ENCODE assay signal across 1 mouse cellular context in the genomic region with DNA sequence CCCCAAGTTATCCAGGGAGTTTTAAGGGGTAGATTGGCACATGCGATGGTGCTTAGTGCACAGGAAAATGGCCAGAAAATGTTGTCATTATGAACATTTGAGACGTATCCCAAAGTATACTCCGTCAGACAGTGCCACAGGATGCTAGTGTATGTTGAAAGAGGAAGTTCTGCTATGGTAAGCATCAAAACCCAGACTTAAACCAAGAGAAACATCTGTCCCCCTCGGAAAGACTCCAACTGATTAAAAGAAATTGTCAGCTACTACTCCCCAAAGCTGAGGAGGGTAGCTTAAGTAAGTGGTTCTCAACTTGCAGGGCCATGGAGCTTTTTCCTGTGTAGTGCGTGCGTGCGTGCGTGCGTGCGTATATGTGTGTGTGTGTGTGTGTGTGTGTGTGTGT.
TF ChIP-seq lines count a peak whose summit lies in the region.

No protein-coding gene starts in this region.

TF ChIP-seq in MEL, 35 proteins besides CTCF, POLR2A, EP300 and RAD21:
- TF ChIP-seq E2F4 (IDR thresholded peaks at IDR 0.05; ENCODE audit: borderline replicate concordance, low read depth, low read length) = no peak
- no peak for TF ChIP-seq ETS1 (IDR thresholded peaks at IDR 0.05; ENCODE audit: low read depth, low read length)
- TF ChIP-seq TAL1 (IDR thresholded peaks at IDR 0.05; ENCODE audit: low read length) = no peak
- TF ChIP-seq CHD1 (IDR thresholded peaks at IDR 0.05; ENCODE audit: low read depth, low read length) = no peak
- TF ChIP-seq MEF2A (IDR thresholded peaks at IDR 0.05; ENCODE audit: extremely low read depth, insufficient replicate concordance, low read depth, low read length, poor library complexity, severe bottlenecking) = no peak
- no peak for TF ChIP-seq JUND (IDR thresholded peaks at IDR 0.05; ENCODE audit: low read depth, low read length)
- TF ChIP-seq ZC3H11A (IDR thresholded peaks at IDR 0.05; ENCODE audit: low read depth, low read length) = no peak
- TF ChIP-seq POLR2AphosphoS5 (IDR thresholded peaks at IDR 0.05; ENCODE audit: borderline replicate concordance, low read depth, low read length) = no peak
- TF ChIP-seq ZKSCAN1 (IDR thresholded peaks at IDR 0.05; ENCODE audit: low read depth, low read length) = no peak
- no peak for TF ChIP-seq KAT2A (conservative IDR thresholded peaks at IDR 0.05; ENCODE audit: low read depth, low read length)
- TF ChIP-seq ELF1 (IDR thresholded peaks at IDR 0.05; ENCODE audit: low read depth, low read length) = no peak
- TF ChIP-seq RCOR1 (IDR thresholded peaks at IDR 0.05; ENCODE audit: low read depth, low read length) = no peak
- TF ChIP-seq TCF12 (IDR thresholded peaks at IDR 0.05; ENCODE audit: low read depth, low read length) = no peak
- no peak for TF ChIP-seq MYB (IDR thresholded peaks at IDR 0.05; ENCODE audit: low read depth, low read length)
- TF ChIP-seq CHD2 (IDR thresholded peaks at IDR 0.05; ENCODE audit: low read length) = no peak
TF ChIP-seq in MEL: peak in this region for 0.
